Mouse (Mus musculus) neutrophil, adult 65 days (primary cell): ENCODE results near the gene Nxf2. TPM values are rescaled to one million over a fixed set of nuclear protein-coding genes. Genes with fewer than 3 reads are reported as not detected.

Experiments
- total RNA-seq: library from RNA; stranded (reverse); gene quantifications from 2 replicates; pipeline ENCODE4 v1.2.4, GENCODE M21; 2023

Nxf2 gene
- total RNA-seq = 0.23 TPM in 1 of 2 replicates, not detected in the other

GRCm38 (mm10) chrX:134964546-134964945 is at the start of gene Nxf2:
TSS of gene Nxf2 (minus strand) at chrX:134964754.

GRCm38 (mm10) chrX:135008720-135009470 is 44.3 kb upstream of the Nxf2 start, which contains the start of gene Zmat1:
TSS of gene Zmat1 (minus strand) at chrX:135009209.

Other genes with a start within 250 kb of the Nxf2 start
- not detected in 2 replicates for gene Armcx1, start 246.8 kb downstream of the Nxf2 start, total RNA-seq
- 0.45 TPM in 1 of 2 replicates, not detected in the other for gene Armcx6, start 213.3 kb downstream of the Nxf2 start, total RNA-seq
- gene Armcx3, start 208.2 kb downstream of the Nxf2 start, total RNA-seq = 5.0 and 8.0 TPM in 2 replicates
- 1.8 and 2.7 TPM in 2 replicates for gene Armcx2, start 155.5 kb downstream of the Nxf2 start, total RNA-seq
- 3.0 and 3.8 TPM in 2 replicates for gene Zmat1, start 44.5 kb upstream of the Nxf2 start, total RNA-seq
- not detected in 2 replicates for gene Gm15023, start 212.9 kb upstream of the Nxf2 start, total RNA-seq
- gene Tceal6, start 245.9 kb upstream of the Nxf2 start, total RNA-seq = not detected in 2 replicates